Mouse (Mus musculus) hindbrain, embryonic 15.5 days (tissue): Measurements from ENCODE around the gene Esp38. TPM values are rescaled to one million over a fixed set of nuclear protein-coding genes. Genes with fewer than 3 reads are reported as not detected.
A peak's percentile ranks its signal among the peaks of the same experiment; 100 is the strongest.
"Not testable (repeated sequence)": the region's sequence is repeated elsewhere in the genome, so short reads cannot be mapped to it uniquely, and the experiment has no call there.

ENCODE experiments used
- ATAC-seq: fragments of 200-750 bp; cut with Nextera tagmentation; 2 replicates; pipeline ENCODE4 v1.8.0; 2017; ENCODE audit warnings: low read depth, moderate number of reproducible peaks, moderate TSS enrichment; ENCODE audit not compliant: low FRiP score
- H3K27ac ChIP-seq: fragments of 300-500 bp; sonication (generic); replicated peaks from 2 replicates; pipeline ENCODE4 v1.5.1; 2015; ENCODE audit warnings: mild to moderate bottlenecking, inconsistent platforms
- H3K27me3 ChIP-seq: fragments of 300-500 bp; sonication (generic); 2 replicates; pipeline ENCODE4 v1.6.1; 2015; ENCODE audit warnings: control low read depth, inconsistent platforms
- H3K36me3 ChIP-seq: fragments of 300-500 bp; sonication (generic); 2 replicates; pipeline ENCODE4 v1.6.1; 2015; ENCODE audit warnings: control low read depth, inconsistent platforms
- H3K4me1 ChIP-seq: fragments of 300-500 bp; sonication (generic); replicated peaks from 2 replicates; pipeline ENCODE4 v1.6.1; 2015; ENCODE audit warnings: control low read depth, inconsistent platforms
- H3K4me2 ChIP-seq: fragments of 300-500 bp; sonication (generic); 2 replicates; pipeline ENCODE4 v1.6.1; 2015; ENCODE audit warnings: moderate library complexity, mild to moderate bottlenecking, inconsistent platforms
- H3K4me3 ChIP-seq: fragments of 300-500 bp; sonication (generic); 2 replicates; pipeline ENCODE4 v1.5.1; 2015; ENCODE audit warnings: mild to moderate bottlenecking, inconsistent platforms
- H3K9ac ChIP-seq: fragments of 300-500 bp; sonication (generic); 2 replicates; pipeline ENCODE4 v1.6.1; 2015; ENCODE audit warnings: inconsistent platforms
- H3K9me3 ChIP-seq: fragments of 300-500 bp; sonication (generic); 2 replicates; pipeline ENCODE4 v1.6.1; 2016; ENCODE audit warnings: control low read depth, inconsistent platforms
- WGBS: fragments of 180-500 bp; shearing (Covaris S2); methylation state at CpG from one replicate; pipeline ENCODE4 v1.1.7; 2015; 5-methylcytosine and 5-hydroxymethylcytosine counted together
- polyA plus RNA-seq: library from polyadenylated mRNA; unstranded; fragments of >200 nt; fragmentation: Nextera tagmentation; extraction: Ambion mirVana; gene quantifications from 2 replicates; pipeline ENCODE4 v1.2.1, GENCODE M21; 2015

Gene Esp38
- not detected in 2 replicates for polyA plus RNA-seq

- H3K9ac ChIP-seq = no peak within 1 kb of the TSS
- no peak within 1 kb of the TSS for H3K4me2 ChIP-seq
- H3K9me3 ChIP-seq = no peaks in the 10 kb centered on the region
- no peaks in the 10 kb centered on the region for H3K4me1 ChIP-seq
- WGBS = 81% methylated on average over 3 of the region's 3 CpGs
- no peak for ATAC-seq
- no peaks in the 10 kb centered on the region for H3K27me3 ChIP-seq
- no peaks in the 10 kb centered on the region for H3K36me3 ChIP-seq
- H3K4me3 ChIP-seq = no peak within 1 kb of the TSS
- no peak within 1 kb of the TSS for H3K27ac ChIP-seq
These were observed at the start of gene Esp38 for GRCm38 (mm10) chr17:39950220-39950619. Gene Esp38, plus strand, starts transcription at chr17:39950520.

GRCm38 (mm10) chr17:39902928-39903545, 47.3 kb upstream of the Esp38 start:
- H3K4me2 ChIP-seq, H3K4me1 ChIP-seq, H3K27me3 ChIP-seq, H3K36me3 ChIP-seq, H3K9ac ChIP-seq, H3K27ac ChIP-seq, H3K9me3 ChIP-seq, H3K4me3 ChIP-seq: not testable (repeated sequence)
- 56% methylated on average over 8 of the region's 8 CpGs for WGBS
- peak; percentile 45; the same call in 1 of the 2 replicates for ATAC-seq

Other genes starting within 250 kb of the Esp38 start
- not detected in 2 replicates for gene AC192777.2, start 144.9 kb downstream of the Esp38 start, polyA plus RNA-seq